Mouse (Mus musculus) CH12.LX (cell line): ENCODE results near the gene Acsl5.

ENCODE experiments used
- CTCF ChIP-seq, 2 experiments: IDR thresholded peaks in 1 of 2; conservative IDR thresholded peaks in 1 of 2; 2 replicates each; pipeline ENCODE4 v1.5.1; 2011 to 2012; ENCODE audit warnings: low read depth in 2 of 2, low read length in 2 of 2, improper control_type of control experiment in 1 of 2, inconsistent platforms in 1 of 2, mild to moderate bottlenecking in 1 of 2, moderate library complexity in 1 of 2
- EP300 ChIP-seq: IDR thresholded peaks from 2 replicates; pipeline ENCODE4 v1.6.1; 2011; ENCODE audit warnings: low read length, improper control_type of control experiment
- ETS1 ChIP-seq: conservative IDR thresholded peaks from 2 replicates; pipeline ENCODE4 v1.6.1; 2012; ENCODE audit warnings: low read depth, mild to moderate bottlenecking, inconsistent platforms, low read length, improper control_type of control experiment, moderate library complexity
- HCFC1 ChIP-seq: IDR thresholded peaks from 2 replicates; pipeline ENCODE4 v1.6.1; 2012; ENCODE audit warnings: low read depth, mild to moderate bottlenecking, inconsistent platforms, low read length, improper control_type of control experiment
- MAX ChIP-seq: IDR thresholded peaks from 2 replicates; pipeline ENCODE4 v1.6.1; 2011; ENCODE audit warnings: low read length, improper control_type of control experiment
- MEF2A ChIP-seq: IDR thresholded peaks from 2 replicates; pipeline ENCODE4 v1.6.1; 2014; ENCODE audit warnings: low read depth, mild to moderate bottlenecking, inconsistent platforms, low read length, improper control_type of control experiment, borderline replicate concordance
- MXI1 ChIP-seq: IDR thresholded peaks from 2 replicates; pipeline ENCODE4 v1.6.1; 2011; ENCODE audit warnings: mild to moderate bottlenecking, low read depth, low read length, improper control_type of control experiment
- RCOR1 ChIP-seq: conservative IDR thresholded peaks from 2 replicates; pipeline ENCODE4 v1.6.1; 2012; ENCODE audit warnings: low read depth, mild to moderate bottlenecking, inconsistent platforms, low read length, improper control_type of control experiment

GRCm38 (mm10) chr19:55271448-55271847 is 19.7 kb downstream of the Acsl5 start:
- TF ChIP-seq RCOR1 (no peak), CTCF (conservative IDR thresholded peaks at IDR 0.05 in 1 of 2, IDR thresholded peaks at IDR 0.05 in 1 of 2; ENCODE audit: low read depth in 2 of 2, low read length in 2 of 2) (no peak), ETS1 (no peak), HCFC1 (no peak), MAX (no peak), EP300 (no peak), MEF2A (no peak), MXI1 (no peak)
